Mouse (Mus musculus) forebrain, embryonic 16.5 days (tissue): ENCODE measurements around the gene Morc1. TPM values are rescaled to one million over a fixed set of nuclear protein-coding genes. Genes with fewer than 3 reads are reported as not detected.

Experiments used
- ATAC-seq: fragments of 200-750 bp; cut with Nextera tagmentation; 2 replicates; pipeline ENCODE4 v1.8.0; 2017; ENCODE audit warnings: mild to moderate bottlenecking, moderate library complexity
- H3K27ac ChIP-seq: fragments of 300-500 bp; sonication (generic); 2 replicates; pipeline ENCODE4 v1.5.1; 2014; ENCODE audit warnings: low read length, control low read depth
- H3K27me3 ChIP-seq: fragments of 300-500 bp; sonication (generic); replicated peaks from 2 replicates; pipeline ENCODE4 v1.6.1; 2014; ENCODE audit warnings: low read length; ENCODE audit not compliant: control insufficient read depth, insufficient read depth
- H3K36me3 ChIP-seq: fragments of 300-500 bp; sonication (generic); 2 replicates; pipeline ENCODE4 v1.6.1; 2014; ENCODE audit not compliant: control insufficient read depth, insufficient read depth
- H3K4me1 ChIP-seq: fragments of 300-500 bp; sonication (generic); replicated peaks from 2 replicates; pipeline ENCODE4 v1.6.1; 2014; ENCODE audit warnings: low read length; ENCODE audit not compliant: control insufficient read depth, insufficient read depth
- H3K4me2 ChIP-seq: fragments of 300-500 bp; sonication (generic); 2 replicates; pipeline ENCODE4 v1.6.1; 2014; ENCODE audit warnings: mild to moderate bottlenecking, low read length, control low read depth
- H3K4me3 ChIP-seq: fragments of 300-500 bp; sonication (generic); replicated peaks from 2 replicates; pipeline ENCODE4 v1.5.1; 2014; ENCODE audit warnings: mild to moderate bottlenecking, low read length, control low read depth
- H3K9ac ChIP-seq: fragments of 300-500 bp; sonication (generic); replicated peaks from 2 replicates; pipeline ENCODE4 v1.6.1; 2014; ENCODE audit warnings: low read depth, low read length, control low read depth
- H3K9me3 ChIP-seq: fragments of 300-500 bp; sonication (generic); 2 replicates; pipeline ENCODE4 v1.6.1; 2016; ENCODE audit warnings: low read length; ENCODE audit not compliant: control insufficient read depth
- WGBS: fragments of 180-500 bp; shearing (Covaris S2); extraction: QIAGEN DNeasy Blood & Tissue Kit; methylation state at CpG from one replicate; pipeline ENCODE4 v1.1.7; 2014; 5-methylcytosine and 5-hydroxymethylcytosine counted together
- polyA plus RNA-seq: library from polyadenylated mRNA; unstranded; fragments of >200 nt; fragmentation: Nextera tagmentation; extraction: Ambion mirVana; gene quantifications from 2 replicates; pipeline ENCODE4 v1.2.1, GENCODE M21; 2015

Gene Morc1
- polyA plus RNA-seq, 1 experiment from 2014 or later: 0.23 TPM

- WGBS: 81% methylated on average over 3 of the region's 3 CpGs
- Histone ChIP-seq H3K36me3 (no peaks in the 10 kb centered on the region), H3K4me1 (no peaks in the 10 kb centered on the region), H3K9ac (no peak overlapping the region), H3K4me3 (no peak overlapping the region), H3K4me2 (no peak overlapping the region), H3K27me3 (no peaks in the 10 kb centered on the region), H3K9me3 (no peaks in the 10 kb centered on the region), H3K27ac (no peak overlapping the region)
- no peak for ATAC-seq
These were observed 177.2 kb downstream of the Morc1 start for GRCm38 (mm10) chr16:48608224-48608623.

GRCm38 (mm10) chr16:48610866-48611265 is 179.8 kb downstream of the Morc1 start:
- H3K4me3 ChIP-seq: no peak overlapping the region
- no peaks in the 10 kb centered on the region for H3K9me3 ChIP-seq
- H3K9ac ChIP-seq: no peak overlapping the region
- H3K4me2 ChIP-seq: no peak overlapping the region
- no peaks in the 10 kb centered on the region for H3K36me3 ChIP-seq
- WGBS: 67% methylated on average over 1 of the region's 1 CpGs
- ATAC-seq: no peak
- no peaks in the 10 kb centered on the region for H3K4me1 ChIP-seq
- no peaks in the 10 kb centered on the region for H3K27me3 ChIP-seq
- H3K27ac ChIP-seq: no peak overlapping the region

- 90% methylated on average over 2 of the region's 2 CpGs for WGBS
These were observed 180.4 kb downstream of the Morc1 start for GRCm38 (mm10) chr16:48611436-48611835.

GRCm38 (mm10) chr16:48613783-48614182 is 182.7 kb downstream of the Morc1 start:
- no peaks in the 10 kb centered on the region for H3K27me3 ChIP-seq
- no peaks in the 10 kb centered on the region for H3K36me3 ChIP-seq
- H3K4me3 ChIP-seq: no peak overlapping the region
- H3K27ac ChIP-seq: no peak overlapping the region
- no peaks in the 10 kb centered on the region for H3K4me1 ChIP-seq
- no peak overlapping the region for H3K9ac ChIP-seq
- no peaks in the 10 kb centered on the region for H3K9me3 ChIP-seq
- H3K4me2 ChIP-seq: no peak overlapping the region
- ATAC-seq: no peak
- 36% methylated on average over 1 of the region's 1 CpGs for WGBS

More at GRCm38 (mm10) chr16:48611436-48611835, 180.4 kb downstream of the Morc1 start:
- Histone ChIP-seq H3K4me2 (no peak overlapping the region), H3K9ac (no peak overlapping the region), H3K9me3 (no peaks in the 10 kb centered on the region), H3K36me3 (no peaks in the 10 kb centered on the region), H3K27ac (no peak overlapping the region), H3K27me3 (no peaks in the 10 kb centered on the region), H3K4me1 (no peaks in the 10 kb centered on the region), H3K4me3 (no peak overlapping the region)
- ATAC-seq: no peak

DNA sequence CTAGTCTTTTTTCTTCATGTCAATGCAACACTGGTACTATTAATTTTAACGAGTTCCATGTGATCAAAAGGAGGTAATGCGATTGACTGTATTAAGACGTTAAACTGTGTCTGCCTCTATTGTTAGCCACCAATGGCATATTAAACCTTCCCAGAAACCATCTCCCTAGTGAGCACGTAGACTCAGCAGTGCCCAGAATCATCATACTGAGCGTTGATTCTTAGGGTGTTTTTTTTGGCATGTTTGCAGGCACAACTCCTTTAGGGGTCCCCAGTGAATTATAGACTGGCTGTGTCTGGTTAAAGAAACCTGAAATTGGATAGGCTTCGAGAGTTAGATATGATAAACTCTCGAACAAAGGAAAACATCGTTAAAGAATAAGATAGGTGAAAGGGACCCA is 189.5 kb downstream of the Morc1 start:
- Histone ChIP-seq H3K4me2 (no peak overlapping the region), H3K9me3 (no peaks in the 10 kb centered on the region), H3K36me3 (no peaks in the 10 kb centered on the region), H3K4me1 (no peaks in the 10 kb centered on the region), H3K27ac (no peak overlapping the region), H3K27me3 (no peaks in the 10 kb centered on the region), H3K4me3 (no peak overlapping the region), H3K9ac (no peak overlapping the region)
- WGBS: 17% methylated on average over 8 of the region's 8 CpGs
- ATAC-seq: no peak

DNA sequence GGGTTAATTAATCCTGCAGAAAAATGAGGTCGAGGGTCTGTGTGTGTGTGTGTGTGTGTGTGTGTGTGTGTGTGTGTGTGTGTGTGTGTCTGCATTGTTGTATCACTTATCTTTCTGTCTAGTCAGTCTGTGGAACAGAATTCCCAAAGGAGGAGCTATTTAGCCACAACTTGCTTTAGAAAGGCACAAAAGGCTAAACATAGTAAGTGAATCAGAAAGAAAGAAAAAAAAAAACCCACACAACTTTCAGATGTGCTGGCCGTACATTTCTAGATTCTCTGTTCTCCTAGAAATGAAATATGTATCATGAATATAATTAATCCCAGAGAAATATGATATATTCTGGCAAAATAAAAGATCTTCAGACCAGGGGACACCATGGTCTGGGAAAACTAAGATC is 190.0 kb downstream of the Morc1 start:
- no peaks in the 10 kb centered on the region for H3K27me3 ChIP-seq
- no peak overlapping the region for H3K4me2 ChIP-seq
- no peaks in the 10 kb centered on the region for H3K36me3 ChIP-seq
- H3K9ac ChIP-seq: no peak overlapping the region
- no peak overlapping the region for H3K4me3 ChIP-seq
- no peaks in the 10 kb centered on the region for H3K4me1 ChIP-seq
- WGBS: 23% methylated on average over 2 of the region's 2 CpGs
- ATAC-seq: no peak
- H3K9me3 ChIP-seq: no peaks in the 10 kb centered on the region
- no peak overlapping the region for H3K27ac ChIP-seq

DNA sequence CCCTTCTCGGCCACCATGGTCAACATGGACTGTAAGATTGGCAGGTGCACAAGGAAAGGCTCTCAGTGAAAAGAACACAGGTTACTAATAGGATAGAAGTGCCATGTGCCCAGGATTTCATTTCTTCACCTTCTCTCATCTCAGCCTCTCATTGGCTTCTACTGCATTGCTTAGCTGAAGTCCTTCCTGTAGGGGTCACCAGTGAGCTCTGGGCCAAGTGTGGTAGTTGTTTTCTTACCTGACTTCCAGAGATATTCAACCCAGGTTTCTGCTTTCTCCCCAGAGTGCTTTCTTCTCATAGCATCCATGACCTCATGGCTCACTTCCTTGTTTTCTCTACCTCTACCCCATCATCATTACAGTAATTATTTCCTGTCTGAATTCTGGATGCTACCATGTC is 192.4 kb downstream of the Morc1 start:
- no peak for ATAC-seq
- no peaks in the 10 kb centered on the region for H3K9me3 ChIP-seq
- no peaks in the 10 kb centered on the region for H3K36me3 ChIP-seq
- no peaks in the 10 kb centered on the region for H3K27me3 ChIP-seq
- no peak overlapping the region for H3K4me2 ChIP-seq
- no peak overlapping the region for H3K4me3 ChIP-seq
- no peaks in the 10 kb centered on the region for H3K4me1 ChIP-seq
- 88% methylated on average over 1 of the region's 1 CpGs for WGBS
- no peak overlapping the region for H3K27ac ChIP-seq
- no peak overlapping the region for H3K9ac ChIP-seq

DNA sequence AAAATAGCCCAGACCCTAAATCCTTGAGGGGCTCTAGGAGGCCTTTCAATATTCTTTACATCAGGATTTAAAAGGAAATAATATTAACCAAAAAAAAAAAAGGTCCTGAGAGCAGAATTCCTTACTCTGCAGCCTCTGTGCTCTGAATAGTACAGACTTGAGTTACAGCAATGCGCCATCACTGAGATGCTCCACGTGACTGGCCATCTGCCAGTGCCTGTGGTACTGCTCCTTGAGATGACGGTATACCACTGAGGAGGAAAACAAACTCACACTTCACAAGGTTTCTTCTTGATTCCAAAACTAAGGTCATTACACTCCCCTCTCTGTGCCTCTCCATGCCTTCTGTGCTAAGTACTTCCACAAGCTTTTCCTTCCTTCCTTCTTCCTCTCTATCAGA is 195.1 kb downstream of the Morc1 start:
- Histone ChIP-seq H3K36me3 (no peaks in the 10 kb centered on the region), H3K4me1 (no peaks in the 10 kb centered on the region), H3K27ac (no peak overlapping the region), H3K9ac (no peak overlapping the region), H3K27me3 (no peaks in the 10 kb centered on the region), H3K4me3 (no peak overlapping the region), H3K4me2 (no peak overlapping the region), H3K9me3 (no peaks in the 10 kb centered on the region)
- WGBS: 58% methylated on average over 3 of the region's 3 CpGs
- ATAC-seq: no peak

DNA sequence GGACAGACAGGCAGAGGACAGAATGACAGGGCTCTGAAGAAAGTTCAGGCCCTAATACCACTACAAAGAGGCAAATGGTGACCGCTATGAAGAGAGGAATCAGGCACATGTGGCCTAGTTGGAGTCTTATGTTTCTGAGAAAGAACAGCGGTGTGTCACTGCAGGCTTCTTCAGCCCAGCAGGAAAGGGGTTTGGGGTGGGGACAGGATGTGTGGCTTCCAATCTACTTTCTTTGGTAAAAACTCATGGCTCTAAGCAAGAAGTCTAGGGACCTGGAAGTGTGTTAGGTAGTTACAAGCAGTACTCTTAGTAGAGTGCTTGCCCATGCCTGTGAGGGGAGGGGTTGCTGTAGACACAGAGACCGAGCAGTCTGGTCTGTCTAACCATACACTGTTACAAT is 196.3 kb downstream of the Morc1 start:
- Histone ChIP-seq H3K4me1 (no peaks in the 10 kb centered on the region), H3K27me3 (no peaks in the 10 kb centered on the region), H3K4me2 (no peak overlapping the region), H3K4me3 (no peak overlapping the region), H3K27ac (no peak overlapping the region), H3K36me3 (no peaks in the 10 kb centered on the region), H3K9me3 (no peaks in the 10 kb centered on the region), H3K9ac (no peak overlapping the region)
- 96% methylated on average over 3 of the region's 3 CpGs for WGBS
- ATAC-seq: no peak

DNA sequence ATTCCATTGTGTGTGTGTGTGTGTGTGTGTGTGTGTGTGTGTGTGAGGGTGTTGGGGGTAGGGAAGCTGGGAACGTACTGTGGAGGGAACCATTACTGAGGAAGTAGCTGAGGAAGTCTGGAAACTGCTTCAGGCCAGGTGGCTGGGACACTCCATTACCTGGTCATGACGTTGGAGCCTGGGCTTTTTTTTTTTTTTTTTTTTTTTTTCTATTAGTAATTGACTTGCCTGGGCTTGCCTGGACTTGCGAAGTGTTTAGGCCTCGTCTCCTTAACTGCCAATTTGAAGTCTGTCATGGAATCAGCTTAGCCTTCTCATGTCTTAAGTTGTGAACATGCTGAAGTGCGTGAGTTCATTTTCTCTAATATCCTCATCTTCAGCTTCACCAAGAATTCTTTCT is 198.7 kb downstream of the Morc1 start:
- Histone ChIP-seq H3K27me3 (no peaks in the 10 kb centered on the region), H3K36me3 (no peaks in the 10 kb centered on the region), H3K27ac (no peak overlapping the region), H3K9ac (no peak overlapping the region), H3K4me2 (no peak overlapping the region), H3K4me1 (no peaks in the 10 kb centered on the region), H3K4me3 (no peak overlapping the region), H3K9me3 (no peaks in the 10 kb centered on the region)
- 75% methylated on average over 5 of the region's 5 CpGs for WGBS
- ATAC-seq: no peak
